Mouse (Mus musculus) embryo, embryonic 10.5 days (tissue): ENCODE results near the gene Adcy5.

Experiments used
- DNase-seq: peaks from one replicate; pipeline ENCODE4 v3.0.0-alpha.2; 2015; ENCODE audit warnings: low spot score

The Adcy5 gene

GRCm38 (mm10) chr16:35156306-35156695, 1.6 kb downstream of the Adcy5 start:
- peak; percentile 65 for DNase-seq

GRCm38 (mm10) chr16:35156832-35157231, 2.2 kb downstream of the Adcy5 start:
- no peak for DNase-seq

GRCm38 (mm10) chr16:35159532-35159931, 4.9 kb downstream of the Adcy5 start:
- peak; percentile 40 for DNase-seq

- DNase-seq, result no peak
Measured at GRCm38 (mm10) chr16:35159991-35160390, 5.3 kb downstream of the Adcy5 start.

- DNase-seq, result peak; percentile 79
Measured at GRCm38 (mm10) chr16:35164361-35165224, 9.9 kb downstream of the Adcy5 start.

- DNase-seq, result no peak
Measured at GRCm38 (mm10) chr16:35165361-35165760, 10.7 kb downstream of the Adcy5 start.

GRCm38 (mm10) chr16:35165788-35166187, 11.1 kb downstream of the Adcy5 start:
- DNase-seq, result no peak

GRCm38 (mm10) chr16:35169431-35169830, 14.8 kb downstream of the Adcy5 start:
- no peak for DNase-seq

- no peak for DNase-seq
Measured at GRCm38 (mm10) chr16:35172195-35172594, 17.5 kb downstream of the Adcy5 start.

- no peak for DNase-seq
Measured at GRCm38 (mm10) chr16:35178516-35178915, 23.8 kb downstream of the Adcy5 start.

- no peak for DNase-seq
Measured at GRCm38 (mm10) chr16:35179082-35179481, 24.4 kb downstream of the Adcy5 start.

GRCm38 (mm10) chr16:35183161-35183560, 28.5 kb downstream of the Adcy5 start:
- no peak for DNase-seq

GRCm38 (mm10) chr16:35188111-35188510, 33.4 kb downstream of the Adcy5 start:
- DNase-seq, result no peak

- DNase-seq, result no peak
Measured at GRCm38 (mm10) chr16:35189420-35190141, 34.9 kb downstream of the Adcy5 start.

- no peak for DNase-seq
Measured at GRCm38 (mm10) chr16:35190777-35191176, 36.1 kb downstream of the Adcy5 start.

- DNase-seq, result no peak
Measured at GRCm38 (mm10) chr16:35191271-35191670, 36.6 kb downstream of the Adcy5 start.

GRCm38 (mm10) chr16:35192471-35192870, 37.8 kb downstream of the Adcy5 start:
- no peak for DNase-seq

- DNase-seq, result no peak
Measured at GRCm38 (mm10) chr16:35193357-35193756, 38.7 kb downstream of the Adcy5 start.

GRCm38 (mm10) chr16:35199721-35200431, 45.2 kb downstream of the Adcy5 start:
- DNase-seq, result no peak

- no peak for DNase-seq
Measured at GRCm38 (mm10) chr16:35200432-35201142, 45.9 kb downstream of the Adcy5 start.

GRCm38 (mm10) chr16:35201281-35201680, 46.6 kb downstream of the Adcy5 start:
- no peak for DNase-seq

- no peak for DNase-seq
Measured at GRCm38 (mm10) chr16:35203511-35203910, 48.8 kb downstream of the Adcy5 start.
